Mouse (Mus musculus): ENCODE data around the gene Cpe.

The Cpe gene

GRCm38 (mm10) chr8:64692651-64693201, at the start of gene Cpe:
Gene Cpe, minus strand, starts transcription at chr8:64693054.
- DNase-seq, result peak; percentile 50 to 78

GRCm38 (mm10) chr8:64740547-64741211, 47.8 kb upstream of the Cpe start:
- DNase-seq, result no peak

- DNase-seq, result no peak
Measured at GRCm38 (mm10) chr8:64738916-64739315, 46.1 kb upstream of the Cpe start.

- DNase-seq, result no peak
Measured at GRCm38 (mm10) chr8:64736767-64737323, 44.0 kb upstream of the Cpe start.

- DNase-seq, result no peak
Measured at GRCm38 (mm10) chr8:64735161-64735560, 42.3 kb upstream of the Cpe start.

GRCm38 (mm10) chr8:64733271-64733943, 40.6 kb upstream of the Cpe start, which contains the start of gene Msmo1:
Gene Msmo1, minus strand, starts transcription at chr8:64733792.
- peak; percentile 98 for DNase-seq

GRCm38 (mm10) chr8:64732596-64732995, 39.7 kb upstream of the Cpe start:
- DNase-seq, result no peak

- no peak for DNase-seq
Measured at GRCm38 (mm10) chr8:64728156-64728555, 35.3 kb upstream of the Cpe start.

GRCm38 (mm10) chr8:64726190-64726695, 33.4 kb upstream of the Cpe start:
- no peak for DNase-seq

GRCm38 (mm10) chr8:64723206-64723605, 30.4 kb upstream of the Cpe start:
- no peak for DNase-seq

- DNase-seq, result no peak
Measured at GRCm38 (mm10) chr8:64717868-64718267, 25.0 kb upstream of the Cpe start.

GRCm38 (mm10) chr8:64712499-64712898, 19.6 kb upstream of the Cpe start:
- DNase-seq, result no peak

GRCm38 (mm10) chr8:64711544-64711943, 18.7 kb upstream of the Cpe start:
- no peak for DNase-seq

- no peak for DNase-seq
Measured at GRCm38 (mm10) chr8:64707481-64707880, 14.6 kb upstream of the Cpe start.

- no peak for DNase-seq
Measured at GRCm38 (mm10) chr8:64703191-64703590, 10.3 kb upstream of the Cpe start.

- DNase-seq, result no peak
Measured at GRCm38 (mm10) chr8:64691591-64692401, 1.1 kb downstream of the Cpe start.

- no peak for DNase-seq
Measured at GRCm38 (mm10) chr8:64690845-64691244, 2.0 kb downstream of the Cpe start.

- no peak for DNase-seq
Measured at GRCm38 (mm10) chr8:64690306-64690705, 2.5 kb downstream of the Cpe start.

GRCm38 (mm10) chr8:64688741-64689140, 4.1 kb downstream of the Cpe start:
- no peak for DNase-seq

GRCm38 (mm10) chr8:64688161-64688560, 4.7 kb downstream of the Cpe start:
- DNase-seq, result no peak

GRCm38 (mm10) chr8:64682501-64682900, 10.4 kb downstream of the Cpe start:
- DNase-seq, result no peak

GRCm38 (mm10) chr8:64676381-64676780, 16.5 kb downstream of the Cpe start:
- no peak for DNase-seq

Data from kidney, adult 8-10 months (tissue).